Mouse (Mus musculus) hindbrain, embryonic 13.5 days (tissue): Measurements from ENCODE around the gene Irf8. TPM values are rescaled to one million over a fixed set of nuclear protein-coding genes. Genes with fewer than 3 reads are reported as not detected.

Experiments used
- ATAC-seq: fragments of 200-750 bp; cut with Nextera tagmentation; 2 replicates; pipeline ENCODE4 v1.8.0; 2017; ENCODE audit warnings: moderate TSS enrichment; ENCODE audit not compliant: low FRiP score
- H3K27ac ChIP-seq: fragments of 300-500 bp; sonication (generic); 2 replicates; pipeline ENCODE4 v1.5.1; 2015; ENCODE audit warnings: inconsistent platforms, mild to moderate bottlenecking, moderate library complexity
- H3K27me3 ChIP-seq: fragments of 300-500 bp; sonication (generic); 2 replicates; pipeline ENCODE4 v1.6.1; 2015; ENCODE audit warnings: mild to moderate bottlenecking, inconsistent platforms
- H3K36me3 ChIP-seq: fragments of 300-500 bp; sonication (generic); 2 replicates; pipeline ENCODE4 v1.6.1; 2015; ENCODE audit warnings: mild to moderate bottlenecking, inconsistent platforms
- H3K4me1 ChIP-seq: fragments of 300-500 bp; sonication (generic); replicated peaks from 2 replicates; pipeline ENCODE4 v1.6.1; 2015; ENCODE audit warnings: inconsistent platforms
- H3K4me2 ChIP-seq: fragments of 300-500 bp; sonication (generic); 2 replicates; pipeline ENCODE4 v1.6.1; 2015; ENCODE audit warnings: inconsistent platforms, mild to moderate bottlenecking, moderate library complexity
- H3K4me3 ChIP-seq: fragments of 300-500 bp; sonication (generic); 2 replicates; pipeline ENCODE4 v1.5.1; 2015; ENCODE audit warnings: mild to moderate bottlenecking, inconsistent platforms
- H3K9ac ChIP-seq: fragments of 300-500 bp; sonication (generic); 2 replicates; pipeline ENCODE4 v1.6.1; 2015; ENCODE audit warnings: mild to moderate bottlenecking, inconsistent platforms
- H3K9me3 ChIP-seq: fragments of 300-500 bp; sonication (generic); 2 replicates; pipeline ENCODE4 v1.6.1; 2016; ENCODE audit warnings: inconsistent platforms
- WGBS: fragments of 180-500 bp; shearing (Covaris S2); methylation state at CpG from one replicate; pipeline ENCODE4 v1.1.7; 2015; 5-methylcytosine and 5-hydroxymethylcytosine counted together
- polyA plus RNA-seq: library from polyadenylated mRNA; unstranded; fragments of >200 nt; fragmentation: Nextera tagmentation; extraction: Ambion mirVana; gene quantifications from 2 replicates; pipeline ENCODE4 v1.2.1, GENCODE M21; 2015

Irf8 gene
- polyA plus RNA-seq, 1 experiment from 2014 or later, result 4.2 TPM

- H3K9me3 ChIP-seq, result no peaks in the 10 kb centered on the region
- ATAC-seq, result no peak
- no peak overlapping the region for H3K9ac ChIP-seq
Measured at GRCm38 (mm10) chr8:120758005-120758404, 21.8 kb downstream of the Irf8 start.

GRCm38 (mm10) chr8:120759847-120760246 is 23.7 kb downstream of the Irf8 start:
- H3K4me2 ChIP-seq, result no peak overlapping the region
- H3K27me3 ChIP-seq, result peaks cover 8% of the 10 kb centered on the region
- H3K4me1 ChIP-seq, result peaks cover 8% of the 10 kb centered on the region; the same call in 1 of the 2 replicates
- no peaks in the 10 kb centered on the region for H3K36me3 ChIP-seq
- H3K9ac ChIP-seq, result no peak overlapping the region
- no peak overlapping the region for H3K27ac ChIP-seq
- no peak for ATAC-seq
- no peaks in the 10 kb centered on the region for H3K9me3 ChIP-seq
- no peak overlapping the region for H3K4me3 ChIP-seq
- 90% methylated on average over 6 of the region's 6 CpGs for WGBS

More at GRCm38 (mm10) chr8:120758005-120758404, 21.8 kb downstream of the Irf8 start:
- WGBS, result 59% methylated on average over 4 of the region's 4 CpGs
- Histone ChIP-seq H3K36me3 (no peaks in the 10 kb centered on the region), H3K4me1 (peaks cover 8% of the 10 kb centered on the region; the same call in 1 of the 2 replicates), H3K27me3 (peaks cover 9% of the 10 kb centered on the region), H3K4me2 (no peak overlapping the region), H3K4me3 (no peak overlapping the region), H3K27ac (no peak overlapping the region)

- 84% methylated on average over 19 of the region's 19 CpGs for WGBS
- no peak for ATAC-seq
- H3K4me3 ChIP-seq, result no peak overlapping the region
Measured at GRCm38 (mm10) chr8:120760341-120761215, 24.4 kb downstream of the Irf8 start.

GRCm38 (mm10) chr8:120763267-120763666 is 27.1 kb downstream of the Irf8 start:
- no peak for ATAC-seq
- H3K4me1 ChIP-seq, result no peaks in the 10 kb centered on the region
- no peaks in the 10 kb centered on the region for H3K27me3 ChIP-seq
- 78% methylated on average over 5 of the region's 5 CpGs for WGBS
- no peak overlapping the region for H3K4me2 ChIP-seq
- no peaks in the 10 kb centered on the region for H3K9me3 ChIP-seq
- no peaks in the 10 kb centered on the region for H3K36me3 ChIP-seq
- no peak overlapping the region for H3K27ac ChIP-seq
- H3K9ac ChIP-seq, result no peak overlapping the region
- no peak overlapping the region for H3K4me3 ChIP-seq

More at GRCm38 (mm10) chr8:120760341-120761215, 24.4 kb downstream of the Irf8 start:
- H3K27me3 ChIP-seq, result peaks cover 6% of the 10 kb centered on the region
- no peaks in the 10 kb centered on the region for H3K36me3 ChIP-seq
- no peak overlapping the region for H3K27ac ChIP-seq
- no peak overlapping the region for H3K4me2 ChIP-seq
- H3K4me1 ChIP-seq, result peaks cover 7% of the 10 kb centered on the region; the same call in 1 of the 2 replicates
- no peaks in the 10 kb centered on the region for H3K9me3 ChIP-seq
- no peak overlapping the region for H3K9ac ChIP-seq

- no peak overlapping the region for H3K9ac ChIP-seq
- no peak overlapping the region for H3K27ac ChIP-seq
Measured at GRCm38 (mm10) chr8:120764638-120765037, 28.5 kb downstream of the Irf8 start.

GRCm38 (mm10) chr8:120766622-120767021 is 30.5 kb downstream of the Irf8 start:
- no peak overlapping the region for H3K4me2 ChIP-seq
- no peaks in the 10 kb centered on the region for H3K9me3 ChIP-seq
- H3K9ac ChIP-seq, result no peak overlapping the region
- no peak for ATAC-seq
- H3K27ac ChIP-seq, result no peak overlapping the region
- no peaks in the 10 kb centered on the region for H3K27me3 ChIP-seq
- H3K36me3 ChIP-seq, result no peaks in the 10 kb centered on the region
- 32% methylated on average over 3 of the region's 3 CpGs for WGBS
- H3K4me3 ChIP-seq, result no peak overlapping the region
- no peaks in the 10 kb centered on the region for H3K4me1 ChIP-seq

More at GRCm38 (mm10) chr8:120764638-120765037, 28.5 kb downstream of the Irf8 start:
- H3K4me2 ChIP-seq, result no peak overlapping the region
- no peaks in the 10 kb centered on the region for H3K36me3 ChIP-seq
- H3K4me3 ChIP-seq, result no peak overlapping the region
- no peak for ATAC-seq
- H3K9me3 ChIP-seq, result no peaks in the 10 kb centered on the region
- H3K4me1 ChIP-seq, result no peaks in the 10 kb centered on the region
- no peaks in the 10 kb centered on the region for H3K27me3 ChIP-seq

- Histone ChIP-seq H3K4me2 (no peak overlapping the region), H3K27me3 (peaks cover 10% of the 10 kb centered on the region; the same call in 1 of the 2 replicates), H3K4me1 (no peaks in the 10 kb centered on the region), H3K36me3 (no peaks in the 10 kb centered on the region), H3K9me3 (no peaks in the 10 kb centered on the region), H3K4me3 (no peak overlapping the region), H3K27ac (no peak overlapping the region), H3K9ac (no peak overlapping the region)
- WGBS, result 78% methylated on average over 12 of the region's 12 CpGs
- no peak for ATAC-seq
Measured at GRCm38 (mm10) chr8:120768454-120769218, 32.5 kb downstream of the Irf8 start.

GRCm38 (mm10) chr8:120777184-120777583 is 41.0 kb downstream of the Irf8 start:
- H3K9ac ChIP-seq, result no peak overlapping the region

GRCm38 (mm10) chr8:120777732-120778131 is 41.6 kb downstream of the Irf8 start:
- Histone ChIP-seq H3K4me3 (no peak overlapping the region), H3K36me3 (no peaks in the 10 kb centered on the region), H3K4me2 (no peak overlapping the region), H3K27ac (no peak overlapping the region), H3K9me3 (no peaks in the 10 kb centered on the region), H3K27me3 (peaks cover 41% of the 10 kb centered on the region), H3K9ac (no peak overlapping the region), H3K4me1 (peaks cover 9% of the 10 kb centered on the region; the same call in 1 of the 2 replicates)
- no peak for ATAC-seq
- 38% methylated on average over 13 of the region's 13 CpGs for WGBS

More at GRCm38 (mm10) chr8:120777184-120777583, 41.0 kb downstream of the Irf8 start:
- no peaks in the 10 kb centered on the region for H3K36me3 ChIP-seq
- H3K9me3 ChIP-seq, result no peaks in the 10 kb centered on the region
- peaks cover 41% of the 10 kb centered on the region for H3K27me3 ChIP-seq
- no peak overlapping the region for H3K27ac ChIP-seq
- H3K4me1 ChIP-seq, result peaks cover 9% of the 10 kb centered on the region; the same call in 1 of the 2 replicates
- ATAC-seq, result no peak
- H3K4me2 ChIP-seq, result no peak overlapping the region
- no peak overlapping the region for H3K4me3 ChIP-seq
- WGBS, result 94% methylated on average over 10 of the region's 10 CpGs

- H3K36me3 ChIP-seq, result no peaks in the 10 kb centered on the region
- peaks cover 9% of the 10 kb centered on the region; the same call in 1 of the 2 replicates for H3K4me1 ChIP-seq
- no peak overlapping the region for H3K9ac ChIP-seq
- no peak overlapping the region for H3K27ac ChIP-seq
- H3K4me2 ChIP-seq, result no peak overlapping the region
- WGBS, result 94% methylated on average over 7 of the region's 7 CpGs
- H3K4me3 ChIP-seq, result no peak overlapping the region
- no peak for ATAC-seq
- H3K27me3 ChIP-seq, result peaks cover 34% of the 10 kb centered on the region
- H3K9me3 ChIP-seq, result no peaks in the 10 kb centered on the region
Measured at GRCm38 (mm10) chr8:120779106-120779505, 42.9 kb downstream of the Irf8 start.

- H3K9ac ChIP-seq, result no peak overlapping the region
- H3K4me2 ChIP-seq, result no peak overlapping the region
- no peak overlapping the region for H3K4me3 ChIP-seq
- no peak overlapping the region for H3K27ac ChIP-seq
- no peaks in the 10 kb centered on the region for H3K4me1 ChIP-seq
- peaks cover 9% of the 10 kb centered on the region for H3K27me3 ChIP-seq
- no peaks in the 10 kb centered on the region for H3K36me3 ChIP-seq
- H3K9me3 ChIP-seq, result no peaks in the 10 kb centered on the region
- 87% methylated on average over 4 of the region's 4 CpGs for WGBS
- ATAC-seq, result no peak
Measured at GRCm38 (mm10) chr8:120783781-120784180, 47.6 kb downstream of the Irf8 start.

- Histone ChIP-seq H3K9ac (no peak overlapping the region), H3K4me3 (no peak overlapping the region), H3K27me3 (peaks cover 4% of the 10 kb centered on the region; the same call in 1 of the 2 replicates), H3K9me3 (no peaks in the 10 kb centered on the region), H3K36me3 (no peaks in the 10 kb centered on the region), H3K4me2 (no peak overlapping the region), H3K27ac (no peak overlapping the region), H3K4me1 (no peaks in the 10 kb centered on the region)
- no peak for ATAC-seq
- 78% methylated on average over 4 of the region's 4 CpGs for WGBS
Measured at GRCm38 (mm10) chr8:120786753-120787152, 50.6 kb downstream of the Irf8 start.
